Mouse (Mus musculus): ENCODE measurements at regions not wholly inside any gene's neighbourhood (a gene's known extent, or its start where the extent isn't known, plus 50 kb on each side); places are given as distances from the start of the nearest gene placed in this dataset.

DNA sequence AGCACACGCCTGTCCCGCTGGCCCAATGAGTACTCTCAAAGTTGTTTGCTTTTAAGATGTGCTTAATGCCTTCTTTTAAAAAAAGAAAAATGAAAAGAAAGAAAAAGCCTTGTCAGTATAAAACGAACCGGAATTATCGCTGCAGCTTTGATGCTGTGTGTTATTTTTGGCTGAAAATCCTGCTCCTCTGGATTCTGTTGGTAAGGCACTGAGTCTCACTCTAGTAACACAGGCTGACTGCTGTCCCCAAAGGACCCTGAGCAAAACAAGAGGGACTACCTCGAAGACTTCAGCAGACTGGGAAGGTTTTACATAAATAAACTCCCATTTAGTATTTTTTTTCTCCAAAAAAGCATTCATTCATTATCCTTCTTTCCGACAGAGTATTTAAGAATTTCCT is 196.1 kb upstream of the Ppargc1a start:
- no peak for DNase-seq (ENCODE audit: low read depth)

DNA sequence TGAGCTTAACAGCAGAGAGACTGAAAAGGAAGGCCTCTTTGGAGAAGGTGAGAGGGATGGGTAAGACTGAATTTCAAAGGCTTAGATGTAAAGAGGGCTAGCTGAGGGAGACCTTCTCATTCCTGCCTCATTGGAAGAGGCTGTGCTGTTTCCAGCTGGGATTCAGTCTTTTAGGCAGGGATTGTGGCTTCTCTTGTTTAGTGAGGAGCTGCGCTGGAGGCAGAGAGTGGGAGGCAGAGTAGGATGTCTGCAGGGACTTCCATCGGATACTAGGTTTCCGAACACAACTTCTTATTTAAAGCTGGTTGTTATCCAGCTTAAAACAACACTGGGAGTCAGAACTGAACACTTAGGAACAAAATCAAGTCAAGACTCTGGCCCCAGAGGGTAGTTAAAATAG is 194.8 kb upstream of the Ppargc1a start:
- DNase-seq (ENCODE audit: low read depth): no peak

DNA sequence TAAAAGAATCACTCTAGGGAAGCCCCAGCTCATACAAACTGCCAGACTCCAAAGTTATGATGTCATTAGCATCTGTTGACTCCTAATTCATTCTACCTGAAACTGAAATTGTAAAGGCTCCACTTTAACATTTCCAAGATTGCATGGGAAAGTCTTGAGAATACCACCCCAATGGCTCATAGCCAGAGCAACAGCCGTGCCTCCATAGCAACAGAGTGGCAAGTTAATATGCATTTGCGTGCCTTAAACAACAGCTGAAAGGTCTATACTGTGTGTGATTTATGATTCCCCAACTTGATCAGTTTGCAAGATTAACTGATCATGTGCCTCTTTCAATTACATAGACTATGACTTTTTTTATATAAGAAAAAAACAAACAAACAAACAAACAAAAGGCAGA is 190.8 kb upstream of the Ppargc1a start:
- no peak for DNase-seq (ENCODE audit: low read depth)

DNA sequence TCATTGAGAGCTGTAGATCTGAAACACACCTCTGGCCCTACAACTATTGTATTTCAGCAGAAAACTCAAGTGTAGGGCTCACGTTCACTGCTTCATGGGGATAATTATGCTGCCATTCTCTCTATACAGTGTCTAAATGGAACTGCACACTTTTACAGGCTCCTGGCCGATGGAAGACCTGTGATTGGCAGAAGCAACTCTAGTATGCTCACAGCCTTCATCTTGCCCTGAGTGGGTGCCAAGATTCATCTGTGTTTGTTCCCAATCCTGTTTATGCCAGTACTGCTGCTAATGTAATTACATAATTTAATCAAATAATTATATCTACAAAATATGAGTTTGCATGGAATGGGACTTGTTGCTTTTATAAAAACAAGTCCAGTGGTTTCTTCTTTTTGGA is 190.3 kb upstream of the Ppargc1a start:
- DNase-seq (ENCODE audit: low read depth): no peak

DNA sequence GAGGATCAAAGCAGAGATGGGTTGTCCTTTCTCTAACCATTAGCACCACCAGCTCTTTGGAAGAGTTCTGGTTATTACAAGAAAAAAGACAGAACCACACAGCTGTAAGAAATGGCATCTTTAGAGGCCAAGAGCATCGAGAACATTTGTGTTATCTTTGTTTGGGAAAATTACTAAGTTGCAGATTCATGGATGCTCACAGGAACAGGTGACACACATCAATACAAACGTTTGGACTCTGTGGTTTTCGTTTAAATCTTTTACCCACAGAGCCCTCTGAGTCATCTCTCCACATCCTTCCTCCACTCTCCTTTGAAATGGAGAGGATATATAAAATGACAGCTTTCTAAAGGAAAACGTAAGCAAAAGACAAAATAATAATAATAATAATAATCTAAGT is 184.5 kb upstream of the Ppargc1a start:
- no peak for DNase-seq (ENCODE audit: low read depth)

DNA sequence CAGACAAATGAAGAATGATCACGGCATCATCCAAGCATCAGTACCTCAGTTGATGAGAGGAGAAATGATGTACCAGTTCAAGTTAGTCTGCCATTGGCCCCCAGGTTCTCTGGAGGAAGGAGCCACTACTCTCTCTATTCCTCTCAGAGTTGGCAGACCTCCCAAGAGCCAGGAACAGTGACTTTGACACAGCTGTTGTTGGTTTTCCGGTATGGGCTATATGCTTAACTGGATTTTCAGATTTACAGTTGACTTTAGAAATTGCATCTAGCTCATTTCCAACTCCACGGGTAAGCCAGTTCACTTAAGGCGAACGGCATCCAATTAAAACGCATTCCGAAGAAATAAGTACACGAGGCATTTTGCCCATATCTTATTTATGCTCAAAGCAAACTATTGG is 182.9 kb upstream of the Ppargc1a start:
- DNase-seq (ENCODE audit: low read depth): no peak

DNA sequence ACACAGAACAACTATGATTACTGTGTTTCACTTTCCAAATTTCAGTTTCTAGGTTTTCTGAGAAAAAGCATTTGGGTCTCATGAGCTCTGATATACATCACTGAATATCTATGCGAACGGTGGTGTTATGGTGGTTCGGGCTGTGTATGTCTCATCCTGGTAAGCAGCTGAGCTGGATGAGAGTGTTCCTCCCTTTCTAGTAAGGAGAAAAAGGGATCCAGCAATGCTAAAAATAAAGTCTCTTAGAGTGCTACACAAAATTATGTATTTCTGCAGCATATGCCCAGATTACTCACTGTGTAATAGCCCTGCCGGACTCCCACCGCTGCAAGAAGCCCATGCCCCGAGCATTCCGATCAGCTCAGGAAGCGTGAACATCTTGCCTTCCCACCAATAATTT is 173.4 kb upstream of the Ppargc1a start:
- DNase-seq (ENCODE audit: low read depth): no peak

DNA sequence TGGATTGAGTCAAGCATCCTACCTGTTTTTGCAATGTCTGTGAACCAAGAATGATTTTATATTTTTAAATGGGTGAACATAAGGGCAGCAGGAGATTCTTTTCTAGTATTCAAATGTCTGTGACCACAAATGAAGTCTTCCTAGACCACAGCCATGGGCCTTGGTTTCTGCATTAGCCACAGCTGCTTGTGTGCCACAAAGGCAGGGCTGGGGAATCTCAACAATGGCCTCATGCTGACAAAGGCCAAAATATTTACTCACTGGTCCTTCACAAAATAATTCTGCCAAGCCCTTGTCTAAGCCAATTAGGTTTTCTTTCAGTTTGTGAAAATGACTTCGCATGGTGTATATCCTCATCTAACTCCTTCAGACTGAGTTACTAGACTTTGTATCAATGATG is 162.7 kb upstream of the Ppargc1a start:
- no peak for DNase-seq (ENCODE audit: low read depth)

DNA sequence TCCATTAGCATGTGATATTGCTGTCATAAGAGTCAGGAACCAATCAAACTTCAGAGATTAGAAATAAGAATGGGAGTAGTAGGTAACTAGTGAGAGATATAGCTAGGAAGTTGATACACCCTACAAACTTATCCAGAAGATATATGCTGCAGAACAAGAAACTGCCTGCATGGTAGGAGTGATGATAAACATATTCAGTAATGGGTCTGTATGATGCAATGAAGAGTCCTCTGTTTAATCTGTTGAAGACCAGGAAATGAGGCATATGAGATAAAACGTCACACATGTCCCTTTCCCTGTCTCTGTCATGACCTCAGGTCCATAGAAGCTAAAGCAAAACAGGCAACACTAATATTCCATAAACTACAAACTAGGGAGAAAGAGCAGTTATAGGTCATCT is 162.2 kb upstream of the Ppargc1a start:
- no peak for DNase-seq (ENCODE audit: low read depth)

DNA sequence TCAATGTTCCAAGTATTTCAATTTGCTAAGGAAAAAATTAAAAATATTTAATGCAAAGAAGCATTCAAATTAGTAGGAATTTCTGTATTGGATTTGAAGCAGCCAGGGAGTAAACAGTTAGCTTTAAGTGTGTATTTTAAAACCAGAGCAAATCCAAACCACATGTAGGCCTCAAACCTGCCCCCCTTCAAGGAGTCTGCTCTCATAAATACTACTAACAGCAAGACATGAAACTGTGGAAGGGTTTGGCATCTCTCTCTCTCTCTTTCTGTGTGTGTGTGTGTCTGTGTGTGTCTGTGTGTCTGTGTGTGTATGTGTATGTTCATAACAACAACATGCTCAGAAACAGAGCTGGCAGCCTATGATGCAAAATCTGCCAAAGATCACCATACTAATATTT is 159.2 kb upstream of the Ppargc1a start:
- DNase-seq (ENCODE audit: low read depth): no peak

DNA sequence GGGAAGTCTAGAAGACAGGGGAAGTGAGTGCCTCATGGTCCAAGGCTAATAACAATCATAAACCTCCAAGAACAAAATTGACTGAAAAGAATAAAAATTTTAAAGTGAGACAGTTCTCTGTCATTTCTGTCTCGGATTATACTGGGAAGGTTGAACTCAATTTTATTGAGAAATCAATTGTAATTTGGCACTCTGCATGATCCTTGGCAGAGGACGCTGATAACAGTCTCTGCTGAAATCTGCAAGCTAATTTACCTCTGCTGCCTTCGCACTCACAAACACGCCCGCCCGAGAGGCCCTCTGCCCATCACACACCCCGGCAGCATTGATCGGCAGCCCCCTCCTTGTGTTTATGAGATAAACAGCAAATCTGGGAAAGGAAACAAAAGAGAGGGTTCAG is 151.4 kb upstream of the Ppargc1a start:
- no peak for DNase-seq (ENCODE audit: low read depth)

DNA sequence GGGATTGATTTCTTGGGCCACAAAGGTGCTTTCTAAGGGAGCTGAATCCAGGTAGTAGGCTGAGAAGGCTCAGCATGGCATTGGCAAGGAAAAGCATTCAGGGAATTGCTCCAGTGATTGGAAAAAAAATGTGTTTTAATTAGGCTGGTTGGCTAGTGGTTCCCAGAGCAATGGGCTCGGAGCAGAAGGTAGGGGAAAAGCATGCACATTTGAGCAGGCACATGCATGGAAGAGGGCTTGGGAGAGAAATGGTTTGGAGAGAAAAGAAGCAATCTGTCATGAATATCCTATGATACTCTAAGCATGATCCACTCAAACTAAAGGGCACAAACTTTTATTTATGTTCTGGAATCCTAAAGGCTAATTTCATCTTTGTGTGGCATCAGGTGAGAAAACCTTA is 150.9 kb upstream of the Ppargc1a start:
- no peak for DNase-seq (ENCODE audit: low read depth)

DNA sequence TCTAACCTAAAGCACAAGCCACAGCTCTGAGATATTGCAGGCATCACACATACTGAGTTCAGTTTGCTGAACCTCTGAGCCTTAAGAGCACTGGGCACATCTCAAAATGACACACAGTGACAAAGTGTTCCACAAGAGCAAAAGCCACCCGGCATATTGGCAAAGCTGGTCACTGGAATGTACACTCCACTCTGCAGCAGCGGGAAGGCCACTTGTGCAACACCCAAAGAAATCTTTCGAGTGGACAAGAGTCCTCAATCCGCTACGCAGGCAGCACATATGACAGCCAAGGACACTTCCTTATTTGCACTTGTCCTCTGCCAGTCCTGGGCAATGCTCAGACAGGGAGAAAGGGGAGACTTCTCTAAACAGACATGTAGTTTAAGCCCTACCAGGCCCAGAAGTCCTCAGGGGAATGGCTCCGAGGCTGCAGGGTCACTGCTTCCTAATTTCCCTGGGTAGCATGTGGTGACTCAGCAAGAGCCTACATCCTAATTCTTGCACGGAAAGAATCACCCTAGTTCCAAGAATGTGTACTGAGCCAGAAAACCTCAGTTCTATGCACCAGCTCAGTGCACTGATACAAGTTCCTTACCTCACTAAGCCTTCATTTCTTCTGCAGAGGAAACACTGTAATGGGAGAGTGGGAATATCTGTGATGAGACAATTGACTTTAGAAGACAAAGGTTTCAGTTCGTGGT is 144.5 kb upstream of the Ppargc1a start:
- DNase-seq (ENCODE audit: low read depth): no peak

DNA sequence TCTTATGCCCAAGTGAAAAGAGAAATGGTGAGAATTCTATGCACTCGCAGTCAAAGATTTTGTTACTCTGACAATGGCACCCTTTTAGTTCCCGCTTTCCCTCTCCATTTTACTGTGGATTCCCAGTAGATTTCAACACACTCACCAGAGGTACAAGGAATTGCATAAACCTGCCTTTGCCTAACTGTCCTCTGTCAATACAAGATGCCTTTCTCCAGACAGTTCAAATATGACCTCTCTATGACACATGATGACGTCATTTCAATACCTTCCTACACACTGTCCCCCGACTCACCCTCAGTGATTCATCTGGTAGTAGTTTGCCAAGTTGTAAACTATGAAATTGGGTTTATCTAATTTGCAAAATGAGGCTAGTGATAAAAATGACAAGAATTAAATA is 143.1 kb upstream of the Ppargc1a start:
- no peak for DNase-seq (ENCODE audit: low read depth)

DNA sequence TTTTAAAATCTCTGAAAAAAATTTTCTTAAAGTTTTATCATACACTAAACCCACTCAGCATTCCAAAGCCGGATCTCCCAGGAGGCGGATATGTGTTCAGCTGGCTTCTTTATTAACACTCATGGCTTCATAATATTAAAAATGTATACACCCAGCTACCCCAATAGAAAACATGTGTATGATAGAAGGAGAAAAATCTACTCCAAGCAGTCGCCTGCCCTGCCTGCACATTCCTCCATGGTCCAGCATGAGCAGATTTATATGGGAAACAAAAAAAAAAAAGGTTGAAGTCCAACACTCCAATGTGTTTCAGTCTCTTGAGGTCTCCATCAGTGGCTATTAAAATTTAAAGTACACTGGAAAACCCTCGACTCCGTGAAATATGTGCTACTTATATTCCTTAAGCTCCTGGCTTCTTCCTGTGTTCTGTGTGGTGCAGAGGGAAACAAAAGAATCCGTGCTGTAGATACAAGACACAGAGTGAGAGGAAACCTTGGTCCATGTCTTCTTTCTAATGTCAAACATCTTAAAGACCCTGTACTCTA is 142.0 kb upstream of the Ppargc1a start:
- no peak for DNase-seq (ENCODE audit: low read depth)

DNA sequence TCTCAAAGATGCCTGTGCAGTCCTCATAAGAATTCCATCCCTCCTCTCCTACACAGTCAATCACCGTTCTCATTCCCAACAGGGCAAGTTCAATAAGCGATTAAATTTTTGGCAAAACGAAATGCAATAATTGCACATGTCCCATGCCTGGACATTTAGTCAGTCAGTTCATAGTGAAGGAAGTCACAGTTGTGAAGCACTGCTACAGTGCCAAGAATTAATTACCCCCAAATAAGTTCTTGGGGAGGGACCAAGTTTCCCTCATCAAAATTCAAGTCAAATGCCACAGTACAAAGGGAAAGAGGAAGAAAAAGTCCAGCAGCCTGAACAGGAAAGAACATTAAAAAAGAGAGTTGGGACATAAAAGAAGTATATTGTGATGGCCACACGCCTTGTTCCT is 112.4 kb upstream of the Ppargc1a start:
- DNase-seq (ENCODE audit: low read depth): no peak

DNA sequence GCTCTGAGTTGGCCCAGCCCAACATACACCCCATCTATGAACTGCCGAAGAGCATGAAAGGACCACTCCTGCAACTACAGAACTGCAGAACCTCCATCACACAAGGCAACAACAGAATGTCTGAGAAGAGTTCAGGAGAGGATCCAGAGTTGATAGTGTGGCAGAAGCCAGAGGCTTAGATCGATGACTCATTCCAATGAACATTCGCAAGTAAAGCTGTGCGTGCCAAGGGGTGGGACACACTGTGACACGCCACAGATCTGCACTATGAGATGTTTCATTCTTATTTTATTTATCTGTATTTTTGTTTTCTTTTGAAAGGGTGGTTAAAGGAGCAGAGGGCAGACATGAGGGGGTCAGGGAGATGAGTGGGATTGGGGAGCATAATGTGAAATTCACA is 103.7 kb upstream of the Ppargc1a start:
- no peak for DNase-seq (ENCODE audit: low read depth)

DNA sequence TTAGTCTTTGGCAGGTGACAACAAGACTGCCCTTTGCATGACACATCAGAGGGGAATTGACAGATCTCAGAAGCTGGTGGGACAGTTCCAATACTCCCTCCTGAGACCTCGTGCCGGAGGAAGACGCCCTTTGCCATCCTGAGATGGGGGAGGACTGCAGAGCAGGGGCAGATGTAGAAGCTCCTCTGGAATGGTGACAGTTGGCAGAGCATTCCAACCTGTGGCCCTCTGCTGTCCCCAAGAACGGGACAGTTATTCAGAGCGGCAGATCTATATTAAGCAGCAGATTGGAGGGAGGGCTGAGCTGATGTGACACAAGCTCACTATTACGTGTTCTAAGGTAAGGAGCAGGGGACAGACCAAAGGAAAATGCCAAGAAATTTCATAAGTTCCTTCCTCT is 97.7 kb upstream of the Ppargc1a start:
- DNase-seq (ENCODE audit: low read depth): no peak

DNA sequence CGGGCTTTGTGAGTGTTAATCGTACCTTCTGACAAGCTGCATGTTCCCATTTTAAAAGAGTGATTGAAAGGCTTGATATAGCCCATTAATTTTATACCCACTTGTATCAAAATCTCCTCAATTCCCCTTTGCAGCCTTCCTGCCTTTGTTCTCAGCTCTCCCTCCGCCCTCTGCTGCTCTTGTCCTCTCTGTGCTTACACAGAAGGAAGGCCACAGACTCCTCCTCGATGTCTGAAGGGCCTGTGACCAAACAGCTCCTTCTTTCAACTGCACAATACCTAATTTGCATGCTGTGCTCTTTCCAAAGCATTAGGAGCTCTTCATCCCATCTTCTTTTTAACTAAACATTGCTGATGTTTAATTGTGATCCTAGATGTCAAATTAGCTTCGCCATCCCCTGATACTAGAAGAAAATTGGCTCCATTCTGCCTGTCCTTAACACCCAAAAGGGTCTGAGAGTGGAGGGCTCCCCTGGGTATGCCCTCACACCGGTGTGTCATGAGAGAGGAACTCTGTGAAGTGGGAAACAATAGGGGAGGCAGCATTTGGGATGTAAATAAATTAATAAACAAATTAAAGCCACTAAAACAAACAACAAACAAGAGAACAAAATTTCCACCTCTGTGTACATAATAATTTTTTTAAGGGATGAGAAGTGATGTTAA is 90.8 kb upstream of the Ppargc1a start:
- no peak for DNase-seq (ENCODE audit: low read depth)

DNA sequence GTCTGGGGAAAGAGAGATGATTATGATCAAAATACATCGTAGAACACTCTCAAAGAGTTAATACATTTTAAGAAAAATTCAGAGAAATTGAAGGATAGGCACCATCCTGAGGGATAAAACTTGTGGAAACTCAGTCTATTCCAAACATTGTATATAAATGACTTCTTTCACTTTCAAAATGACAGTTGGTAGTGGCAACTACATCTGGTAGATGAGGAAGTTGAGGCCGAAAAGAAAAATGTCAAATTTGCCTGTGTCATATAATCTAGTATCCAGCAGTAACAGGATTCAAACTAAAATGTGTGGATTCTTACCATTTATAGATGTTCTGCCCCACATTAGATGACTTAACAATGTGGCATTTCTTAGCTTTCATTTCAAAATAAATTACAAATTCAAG is 86.0 kb upstream of the Ppargc1a start:
- DNase-seq (ENCODE audit: low read depth): no peak

DNA sequence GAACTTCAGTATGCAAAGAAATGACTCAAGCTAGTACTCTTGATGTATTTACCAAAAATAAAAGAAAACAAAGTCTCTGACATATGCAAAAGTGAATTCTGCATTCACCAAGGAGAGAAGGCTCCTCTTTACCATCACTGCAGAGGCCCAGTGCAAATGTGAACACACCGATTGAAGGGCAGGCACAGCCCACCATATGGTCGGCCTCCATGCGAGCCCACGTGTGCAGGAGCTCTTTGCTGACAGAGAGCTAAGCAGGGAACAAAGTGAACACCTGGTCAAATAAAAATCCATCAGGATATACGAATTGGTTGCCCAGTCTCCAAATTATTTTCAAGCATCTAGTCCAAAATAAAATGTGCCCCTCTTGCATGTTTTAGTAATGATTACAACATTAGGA is 56.9 kb upstream of the Ppargc1a start:
- no peak for DNase-seq (ENCODE audit: low read depth)

Measured in NIH3T3 (cell line).